18 mouse cellular contexts compared by ENCODE assay signal in genomic region chr4:108909872-108910425, GRCm38 (mm10). TPM values are rescaled to one million over a fixed set of nuclear protein-coding genes. Genes with fewer than 3 reads are reported as not detected.
A peak's percentile ranks its signal among the peaks of the same experiment; 100 is the strongest.
DNase-seq lines count a peak whose midpoint lies in the region; ATAC-seq lines count a peak whose summit lies in the region.
"Had no signal": no experiment of that assay in that cellular context is flagged by ENCODE, and none has a peak within 500 bp of the region (broad histone marks: within the 10 kb centered on the region; RNA-seq: fewer than 3 reads in every experiment).

No protein-coding gene starts in this region.

- H3K9ac ChIP-seq in lung, embryonic 15.5 days, result no peak overlapping the region
- no peak overlapping the region for H3K9ac ChIP-seq in intestine, embryonic 16.5 days (ENCODE audit: low read depth, low read length)
- H3K9ac ChIP-seq: embryonic facial prominence, embryonic 12.5 days; forebrain, embryonic 15.5 days; heart, embryonic 15.5 days; hindbrain, embryonic 15.5 days had no signal

- H3K4me1 ChIP-seq in lung, embryonic 15.5 days, result peaks cover 11% of the 10 kb centered on the region; the same call in 1 of the 2 replicates
- H3K4me1 ChIP-seq in intestine, embryonic 16.5 days (ENCODE audit: control insufficient read depth, insufficient read depth, low read length), result peaks cover 20% of the 10 kb centered on the region; the same call in 1 of the 2 replicates

- no peaks in the 10 kb centered on the region for H3K27me3 ChIP-seq in lung, embryonic 15.5 days
- no peaks in the 10 kb centered on the region for H3K27me3 ChIP-seq in intestine, embryonic 16.5 days (replicated peaks; ENCODE audit: control insufficient read depth, insufficient read depth, low read length)
- H3K27me3 ChIP-seq: embryonic facial prominence, embryonic 12.5 days; forebrain, embryonic 15.5 days; heart, embryonic 15.5 days; hindbrain, embryonic 15.5 days had no signal

- ATAC-seq in lung, embryonic 15.5 days (ENCODE audit: borderline replicate concordance, extremely low read depth, low FRiP score, low TSS enrichment), result no peak
- ATAC-seq in intestine, embryonic 16.5 days, result 0 out of 2 replicates have a peak, but pooled peaks have one; percentile 19
- ATAC-seq: forebrain, embryonic 15.5 days had no signal

- H3K4me2 ChIP-seq in lung, embryonic 15.5 days, result peak overlapping the region; percentile 17; the same call in 1 of the 2 replicates
- H3K4me2 ChIP-seq in intestine, embryonic 16.5 days (ENCODE audit: low read depth, low read length), result no peak overlapping the region
- H3K4me2 ChIP-seq: embryonic facial prominence, embryonic 12.5 days; forebrain, embryonic 15.5 days; heart, embryonic 15.5 days; hindbrain, embryonic 15.5 days had no signal

- H3K36me3 ChIP-seq in lung, embryonic 15.5 days, result no peaks in the 10 kb centered on the region
- no peaks in the 10 kb centered on the region for H3K36me3 ChIP-seq in intestine, embryonic 16.5 days (ENCODE audit: control insufficient read depth, insufficient read depth, low read length)
- H3K36me3 ChIP-seq: embryonic facial prominence, embryonic 12.5 days; forebrain, embryonic 15.5 days; G1E; heart, embryonic 15.5 days; hindbrain, embryonic 15.5 days had no signal

- H3K9me3 ChIP-seq in lung, embryonic 15.5 days, result no peaks in the 10 kb centered on the region
- H3K9me3 ChIP-seq in intestine, embryonic 16.5 days (ENCODE audit: control insufficient read depth, low read length), result no peaks in the 10 kb centered on the region
- H3K9me3 ChIP-seq: embryonic facial prominence, embryonic 12.5 days; forebrain, embryonic 15.5 days; G1E; heart, embryonic 15.5 days; hindbrain, embryonic 15.5 days had no signal

- H3K27ac ChIP-seq in lung, embryonic 15.5 days, result no peak overlapping the region
- no peak overlapping the region for H3K27ac ChIP-seq in intestine, embryonic 16.5 days (ENCODE audit: low read length)
- H3K27ac ChIP-seq: embryonic facial prominence, embryonic 12.5 days; forebrain, embryonic 15.5 days; heart, embryonic 15.5 days; hindbrain, embryonic 15.5 days had no signal

- intact Hi-C loops in left cerebral cortex, postnatal 14 days (cut with DNase I), result no loop called here

- WGBS in lung, embryonic 15.5 days, result 44% methylated on average over 8 of the region's 8 CpGs
- 49% methylated on average over 8 of the region's 8 CpGs for WGBS in intestine, embryonic 16.5 days

- DNase-seq in heart, adult 11 months, result peak; percentile 9
- no peak for DNase-seq in heart, postnatal 4 days
- DNase-seq in lung, postnatal 25 days (ENCODE audit: low spot score), result no peak
- DNase-seq in B cell, adult 2 months, result peak; percentile 2 to 3
- no peak for DNase-seq in urinary bladder, postnatal 4 days (ENCODE audit: low spot score in 2 of 2)
- DNase-seq in left cerebral cortex, postnatal 14 days (ENCODE audit: low spot score in 2 of 2), result no peak
- DNase-seq: adrenal gland, postnatal 10 days; cerebellum, adult 11-12 months; cerebellum, adult 9-10 months; cerebellum, postnatal 25 days; gastrocnemius, postnatal 14 days had no signal

- H3K4me3 ChIP-seq in lung, embryonic 15.5 days, result no peak overlapping the region
- no peak overlapping the region for H3K4me3 ChIP-seq in intestine, embryonic 16.5 days (ENCODE audit: low read length)
- H3K4me3 ChIP-seq: embryonic facial prominence, embryonic 12.5 days; forebrain, embryonic 15.5 days; heart, embryonic 15.5 days; hindbrain, embryonic 15.5 days had no signal

RNA-seq across cellular contexts. Expression of gene Rab3b, which starts 31.1 kb away (rescaled TPM):
- total RNA-seq in heart, postnatal 4 days (2021), result 1 to 10 TPM; 1.0 to 1.3 TPM
- 7.0 and 7.6 TPM in 2 replicates for polyA plus RNA-seq in lung, embryonic 15.5 days (2015; fragmentation: Nextera tagmentation; extraction: Ambion mirVana)
- 8.6 and 9.8 TPM in 2 replicates for polyA plus RNA-seq in intestine, embryonic 16.5 days (2015; fragmentation: Nextera tagmentation; extraction: Ambion mirVana)
- 100 to 1,000 TPM; 106 to 123 TPM for total RNA-seq in left cerebral cortex, postnatal 14 days (2021)

Comparison
In these comparisons a context has a peak if more than half of its experiments do, and no peak if none do; other contexts are left out.
1. DNase-seq: peak in heart, adult 11 months (single experiment) and B cell, adult 2 months (2 of 2); none in heart, postnatal 4 days (single experiment), lung, postnatal 25 days (single experiment), urinary bladder, postnatal 4 days (0 of 2) and left cerebral cortex, postnatal 14 days (0 of 2).
2. RNA of gene Rab3b, which starts 31.1 kb away (total RNA-seq): 106 to 123 TPM in left cerebral cortex, postnatal 14 days; 1.0 to 1.3 TPM in heart, postnatal 4 days; every median in the first group is over 10 times any median in the second.